11 mouse cellular contexts compared by ENCODE assay signal in the genomic region with DNA sequence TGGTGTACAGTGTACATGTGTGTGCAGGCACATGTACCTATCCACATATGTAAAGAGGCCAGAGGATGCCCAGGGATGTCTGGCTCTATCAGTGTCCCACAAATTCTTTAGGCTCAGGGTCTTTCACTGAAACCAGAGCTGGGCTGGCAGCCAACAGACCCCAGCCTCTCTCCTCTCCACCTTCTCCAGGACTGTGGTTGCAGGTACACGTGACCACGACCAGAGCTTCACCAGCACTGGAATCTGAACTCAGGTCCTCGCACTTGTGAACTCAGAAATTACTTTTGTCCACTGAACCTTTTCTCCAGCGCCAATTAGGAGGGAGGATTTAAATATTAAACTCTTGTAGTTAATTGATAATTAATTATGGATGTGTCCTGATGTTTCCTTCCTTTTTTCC.
"Had no signal": no experiment of that assay in that cellular context is flagged by ENCODE, and none has a peak within 500 bp of the region (broad histone marks: within the 10 kb centered on the region; RNA-seq: fewer than 3 reads in every experiment).

No protein-coding gene starts in this region.

- H3K4me2 ChIP-seq: intestine, embryonic 15.5 days; liver, embryonic 13.5 days; midbrain, embryonic 11.5 days had no signal

- H3K9me3 ChIP-seq: intestine, embryonic 15.5 days; liver, embryonic 13.5 days had no signal

- H3K27ac ChIP-seq: intestine, embryonic 15.5 days; layer of hippocampus, adult 2 months; left cerebral cortex, adult 2 months; liver, embryonic 13.5 days had no signal

- H3K9ac ChIP-seq: intestine, embryonic 15.5 days; liver, embryonic 13.5 days had no signal

- H3K27me3 ChIP-seq: intestine, embryonic 15.5 days had no signal

- H3K4me1 ChIP-seq: intestine, embryonic 15.5 days had no signal

- H3K4me3 ChIP-seq: intestine, embryonic 15.5 days; layer of hippocampus, adult 2 months; left cerebral cortex, adult 2 months; liver, embryonic 13.5 days had no signal

- ATAC-seq: intestine, embryonic 15.5 days had no signal

- DNase-seq: layer of hippocampus, adult 9-11 months; layer of hippocampus, postnatal 36 days; liver, embryonic 13.5 days; lung, adult 2 months; lung, postnatal 14 days; midbrain, embryonic 14.5 days; thymus, postnatal 25 days had no signal

- H3K36me3 ChIP-seq: intestine, embryonic 15.5 days; liver, embryonic 13.5 days had no signal
